Mouse (Mus musculus): ENCODE data around the gene Fancg. TPM values are rescaled to one million over a fixed set of nuclear protein-coding genes. Genes with fewer than 3 reads are reported as not detected.
"Not testable (repeated sequence)": the region's sequence is repeated elsewhere in the genome, so short reads cannot be mapped to it uniquely, and the experiment has no call there.

The Fancg gene
- total RNA-seq, 2 experiments from 2014 or later: 2.2 to 2.6 TPM

- DNase-seq: no peak
- intact Hi-C loops (cut with DNase I; ENCODE audit: low total_unique reads): no loop called here
These were observed 5.4 kb downstream of the Fancg start for GRCm38 (mm10) chr4:43004951-43005350.

DNA sequence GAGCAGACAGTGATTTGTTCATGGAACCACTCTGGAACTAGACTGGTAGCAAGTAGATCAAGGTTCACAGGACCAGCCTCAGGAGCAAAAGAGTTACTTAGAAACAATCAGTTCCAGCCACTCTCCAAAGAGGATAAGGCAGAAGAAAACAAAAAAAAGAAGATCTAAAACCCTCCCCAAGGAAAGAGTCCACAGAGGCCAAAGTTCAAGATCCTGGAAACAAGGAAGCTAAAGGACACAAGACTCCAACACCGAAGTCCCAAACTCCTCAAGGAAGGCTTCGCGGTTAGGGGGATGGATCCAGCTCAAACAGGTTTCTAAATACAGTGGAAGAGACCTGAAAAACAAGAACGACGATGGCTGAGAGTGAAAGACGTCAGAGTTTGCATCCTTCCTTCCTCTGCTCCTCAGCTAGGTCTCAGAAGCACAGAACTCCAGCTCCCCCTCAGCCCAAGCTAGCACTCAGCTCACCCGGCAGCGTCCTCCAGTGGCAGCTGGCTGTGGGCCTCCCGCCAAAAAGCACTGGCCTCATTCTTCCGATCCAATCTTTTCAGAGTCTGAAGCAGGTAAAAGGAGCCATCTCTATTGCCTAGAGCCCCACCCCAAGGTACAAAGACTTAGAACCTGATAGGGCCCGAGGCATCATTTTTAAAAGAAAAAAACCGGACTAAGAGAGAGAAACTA, 7.4 kb downstream of the Fancg start:
- DNase-seq: peak; percentile 33
- intact Hi-C loops (cut with DNase I; ENCODE audit: low total_unique reads): no loop called here

DNA sequence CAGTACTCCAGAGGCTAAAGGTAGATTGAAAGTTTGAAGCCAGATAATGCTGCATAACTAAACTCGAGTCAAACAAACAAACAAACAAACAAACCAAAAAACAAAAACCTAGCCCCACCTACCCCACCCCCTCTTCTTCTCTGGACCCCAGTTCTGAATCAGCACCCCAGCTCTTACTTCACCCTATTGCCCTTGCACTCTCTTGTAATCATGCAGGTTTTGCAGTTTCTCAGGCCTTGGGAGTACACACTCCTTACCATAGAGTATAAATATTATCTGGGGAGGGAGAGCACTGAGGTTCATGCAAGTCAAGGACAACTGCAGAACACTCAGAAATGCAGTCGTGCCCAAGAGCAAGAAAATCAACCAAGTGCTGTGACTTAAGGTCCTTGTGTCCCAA, 9.0 kb downstream of the Fancg start:
- intact Hi-C loops (cut with DNase I; ENCODE audit: low total_unique reads): no loop called here
- DNase-seq: no peak

GRCm38 (mm10) chr4:43000141-43000986, 9.9 kb downstream of the Fancg start, which contains the start of gene Vcp:
Gene Vcp (minus strand): TSS chr4:43000507.
- DNase-seq: peak; percentile 99
- intact Hi-C loops (cut with DNase I; ENCODE audit: low total_unique reads): not testable (repeated sequence)

DNA sequence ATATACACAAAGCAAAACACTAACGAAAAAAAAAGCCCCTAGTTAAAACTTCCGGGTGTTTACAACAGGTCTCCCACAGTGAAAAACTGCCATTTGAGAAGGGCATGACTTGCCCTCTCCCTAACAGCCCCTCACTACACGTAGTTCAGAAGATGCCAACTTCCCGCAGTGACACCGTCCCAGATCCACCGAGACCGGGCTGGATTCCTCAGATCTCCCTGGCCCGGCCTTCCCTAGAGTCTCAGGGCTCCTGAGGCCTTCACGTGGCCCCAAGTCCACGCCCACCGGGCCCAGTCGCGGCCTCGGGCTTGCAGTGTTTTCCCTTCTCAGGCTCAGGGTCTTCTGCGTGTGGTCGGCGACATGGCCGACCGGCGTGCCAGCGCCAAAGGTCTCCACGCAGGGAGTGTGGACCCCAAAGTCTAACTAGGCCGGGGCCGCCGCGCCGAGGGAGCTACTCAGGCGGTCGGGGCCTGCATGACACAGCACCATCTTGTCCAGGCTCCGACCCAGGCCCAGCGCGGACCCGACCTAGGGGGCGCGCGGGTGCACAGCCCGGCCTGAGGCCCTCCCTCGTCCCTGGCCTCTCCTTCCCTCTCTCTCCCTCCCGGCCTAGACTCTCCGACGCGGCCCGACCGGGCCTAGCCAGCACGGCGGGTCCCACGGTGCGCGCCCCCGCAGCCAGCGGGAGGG, 10.7 kb downstream of the Fancg start:
- peak; percentile 75 for DNase-seq
- intact Hi-C loops (cut with DNase I; ENCODE audit: low total_unique reads): no loop called here

GRCm38 (mm10) chr4:42998022-42998421, 12.3 kb downstream of the Fancg start:
- intact Hi-C loops (cut with DNase I; ENCODE audit: low total_unique reads): no loop called here
- no peak for DNase-seq

- intact Hi-C loops (cut with DNase I; ENCODE audit: low total_unique reads): no loop called here
These were observed 22.0 kb downstream of the Fancg start for GRCm38 (mm10) chr4:42988296-42988695.

DNA sequence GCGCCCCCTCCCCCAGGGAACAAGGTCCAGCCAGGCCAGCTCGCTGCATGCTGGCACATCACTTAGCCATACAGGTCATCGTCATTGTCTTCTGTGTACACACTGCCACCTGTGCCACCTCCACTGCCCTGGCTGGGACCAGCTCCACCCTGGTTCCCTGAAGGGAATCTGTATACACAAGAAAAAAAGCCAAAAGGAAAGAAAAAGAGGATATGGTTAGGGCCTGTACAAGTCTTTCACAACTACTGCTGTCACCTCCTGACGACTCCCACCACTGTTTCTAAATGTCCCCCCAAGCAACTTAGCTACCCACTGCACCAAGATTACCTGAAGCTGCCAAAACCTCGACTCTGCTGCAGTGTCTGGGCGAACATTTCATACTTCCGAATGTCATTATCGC, 29.8 kb downstream of the Fancg start:
- intact Hi-C loops (cut with DNase I; ENCODE audit: low total_unique reads); DNase-seq: not testable (repeated sequence)

More at GRCm38 (mm10) chr4:42988296-42988695, 22.0 kb downstream of the Fancg start:
- no peak for DNase-seq

DNA sequence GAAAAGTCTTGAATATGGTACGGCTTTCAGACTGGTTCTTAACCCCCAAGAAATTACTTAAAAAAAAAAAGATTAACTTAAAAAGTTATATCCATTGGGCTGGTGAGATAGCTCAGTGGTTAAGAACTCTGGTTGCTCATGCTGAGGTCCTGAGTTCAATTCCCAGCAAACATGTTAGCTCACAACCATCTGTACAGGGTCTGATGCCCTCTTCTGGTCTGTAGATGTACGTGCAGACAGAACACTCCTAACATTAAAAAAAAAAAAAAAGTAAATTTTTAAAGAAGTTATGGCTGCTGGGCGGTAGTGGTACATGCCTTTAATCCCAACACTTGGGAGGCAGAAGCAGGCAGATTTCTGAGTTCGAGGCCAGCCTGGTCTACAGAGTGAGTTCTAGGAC, 32.2 kb downstream of the Fancg start:
- DNase-seq: no peak
- intact Hi-C loops (cut with DNase I; ENCODE audit: low total_unique reads): no loop called here

- no peak for DNase-seq
- intact Hi-C loops (cut with DNase I; ENCODE audit: low total_unique reads): no loop called here
These were observed 36.4 kb downstream of the Fancg start for GRCm38 (mm10) chr4:42973868-42974267.

DNA sequence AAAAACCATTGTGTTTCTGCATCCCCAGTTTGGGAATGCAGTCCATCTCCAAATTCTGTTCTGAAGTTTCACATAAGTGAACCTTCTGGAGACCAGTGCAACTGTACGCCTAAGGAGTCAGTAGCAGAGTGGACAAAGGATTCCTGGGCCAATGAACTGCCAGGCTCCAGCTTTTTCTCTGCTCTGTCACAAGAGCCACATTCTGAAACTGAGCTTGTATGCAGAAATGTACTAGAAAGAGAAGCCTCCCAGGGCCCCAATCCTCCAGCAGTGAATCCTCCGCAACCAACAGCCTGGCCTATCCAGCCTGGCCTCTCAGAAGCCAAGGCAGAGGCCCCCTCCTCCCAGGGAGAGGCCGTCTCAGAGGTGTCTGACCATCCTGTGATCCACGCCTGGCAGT, 37.4 kb downstream of the Fancg start:
- intact Hi-C loops (cut with DNase I; ENCODE audit: low total_unique reads): no loop called here
- no peak for DNase-seq

- no peak for DNase-seq
- intact Hi-C loops (cut with DNase I; ENCODE audit: low total_unique reads): loop anchor here (5.0 kb wide), 1 partner anchor 92 kb away; no protein-coding TSS in a partner anchor
These were observed 41.0 kb downstream of the Fancg start, which contains the start of gene 1700022I11Rik for GRCm38 (mm10) chr4:42969304-42969703. Gene 1700022I11Rik (plus strand): TSS chr4:42969604.

- DNase-seq: no peak
- intact Hi-C loops (cut with DNase I; ENCODE audit: low total_unique reads): loop anchor here (5.0 kb wide), 1 partner anchor 88 kb away; no protein-coding TSS in a partner anchor
These were observed 45.1 kb downstream of the Fancg start for GRCm38 (mm10) chr4:42965039-42965719.

DNA sequence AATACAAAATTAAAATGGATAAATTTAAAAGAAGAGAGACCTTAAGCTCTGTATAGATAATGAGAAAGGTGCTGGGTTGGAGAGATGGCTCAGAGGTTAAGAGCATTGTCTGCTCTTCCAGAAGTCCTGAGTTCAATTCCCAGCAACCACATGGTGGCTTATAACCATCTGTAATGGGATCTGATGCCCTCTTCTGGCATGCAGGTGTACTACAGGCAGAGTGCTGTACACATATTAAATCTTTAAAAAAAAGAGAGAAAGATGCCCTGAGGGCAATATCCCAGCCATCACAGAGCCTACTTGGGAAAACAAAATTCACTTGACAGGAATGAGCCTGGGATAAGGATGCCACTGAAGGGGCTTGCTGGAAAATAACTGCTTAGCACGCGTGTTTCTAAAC, 46.8 kb downstream of the Fancg start:
- intact Hi-C loops (cut with DNase I; ENCODE audit: low total_unique reads): no loop called here
- no peak for DNase-seq

DNA sequence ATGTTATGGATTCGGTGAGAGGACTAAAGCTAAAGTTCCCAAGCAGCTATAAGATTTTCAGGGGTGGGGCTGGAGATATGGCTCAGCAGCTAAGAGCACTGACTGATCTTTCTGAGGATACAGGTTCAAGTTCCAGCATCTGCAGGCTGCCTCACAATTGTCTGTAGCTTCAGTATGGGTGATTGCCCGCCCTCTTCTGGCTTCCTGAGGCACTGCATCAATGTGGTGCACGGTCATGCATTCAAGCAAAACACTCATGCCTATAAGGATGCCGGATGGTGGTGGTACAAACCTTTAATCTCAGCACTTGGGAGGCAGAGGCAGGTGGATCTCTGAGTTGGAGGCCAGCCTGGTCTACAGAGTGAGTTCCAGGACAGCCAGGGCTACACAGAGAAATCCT, 48.7 kb downstream of the Fancg start:
- DNase-seq: peak; percentile 55
- intact Hi-C loops (cut with DNase I; ENCODE audit: low total_unique reads): no loop called here

- DNase-seq: no peak
- intact Hi-C loops (cut with DNase I; ENCODE audit: low total_unique reads): no loop called here
These were observed 50.9 kb downstream of the Fancg start for GRCm38 (mm10) chr4:42959382-42959781.

DNA sequence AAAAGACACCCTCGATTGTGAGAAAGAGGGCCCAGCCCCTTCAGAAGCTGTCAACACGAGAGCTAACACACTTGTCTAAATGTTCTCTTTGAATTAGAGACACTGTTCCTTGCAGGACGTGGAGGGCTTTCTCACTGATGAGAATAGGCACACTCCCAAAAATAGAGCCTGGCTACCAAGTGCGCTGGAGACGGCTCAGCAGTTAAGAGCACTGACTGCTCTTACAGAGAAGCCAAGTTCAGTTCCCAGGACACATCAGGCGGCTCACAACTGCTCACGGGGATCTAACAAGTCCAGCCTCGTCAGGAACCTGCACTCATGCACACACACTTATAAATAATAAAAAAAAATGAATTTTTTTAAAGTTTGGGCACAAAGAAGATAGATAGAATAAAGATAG, 51.4 kb downstream of the Fancg start:
- no peak for DNase-seq
- intact Hi-C loops (cut with DNase I; ENCODE audit: low total_unique reads): no loop called here

GRCm38 (mm10) chr4:42957979-42958378, 52.3 kb downstream of the Fancg start:
- intact Hi-C loops (cut with DNase I; ENCODE audit: low total_unique reads): no loop called here
- DNase-seq: no peak

GRCm38 (mm10) chr4:42957306-42957705, 53.0 kb downstream of the Fancg start:
- no peak for DNase-seq
- intact Hi-C loops (cut with DNase I; ENCODE audit: low total_unique reads): no loop called here

DNA sequence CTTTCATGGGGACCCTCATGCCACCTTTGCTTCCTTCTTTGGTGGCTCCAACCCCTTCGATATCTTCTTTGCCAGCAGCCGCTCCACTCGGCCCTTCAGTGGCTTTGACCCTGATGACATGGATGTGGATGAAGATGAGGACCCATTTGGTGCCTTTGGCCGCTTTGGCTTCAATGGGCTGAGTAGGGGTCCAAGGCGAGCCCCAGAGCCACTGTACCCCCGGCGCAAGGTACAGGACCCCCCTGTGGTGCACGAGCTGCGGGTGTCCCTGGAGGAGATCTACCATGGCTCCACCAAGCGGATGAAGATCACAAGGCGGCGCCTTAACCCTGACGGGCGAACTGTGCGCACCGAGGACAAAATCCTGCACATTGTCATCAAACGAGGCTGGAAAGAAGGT, 53.7 kb downstream of the Fancg start:
- no peak for DNase-seq
- intact Hi-C loops (cut with DNase I; ENCODE audit: low total_unique reads): no loop called here
